Comparison of ENCODE assay signal across 8 mouse cellular contexts in genomic region chr7:130479003-130479402, GRCm38 (mm10). TPM values are rescaled to one million over a fixed set of nuclear protein-coding genes. Genes with fewer than 3 reads are reported as not detected.
A peak's percentile ranks its signal among the peaks of the same experiment; 100 is the strongest.
DNase-seq lines count a peak whose midpoint lies in the region; TF ChIP-seq lines count a peak whose summit lies in the region.
"Not testable (repeated sequence)": the region's sequence is repeated elsewhere in the genome, so short reads cannot be mapped to it uniquely, and the experiment has no call there.

No protein-coding gene starts in this region.

- DNase-seq in B cell, adult 2 months, result peak; percentile 12 to 13
- DNase-seq in ES-E14 (ENCODE audit: low read depth, low spot score), result peak; percentile 7
- DNase-seq in ZHBTc4 (ENCODE audit: low read depth, low spot score), result peak; percentile 12
- DNase-seq in gastrocnemius, adult 2 months; left cerebral cortex, adult 2 months (ENCODE audit: extremely low spot score in 1 of 2, low spot score in 2 of 2): not testable (repeated sequence)
- DNase-seq in induced T-regulatory cell, adult 2 months (ENCODE audit: low read depth), result peak; percentile 23
- peak; percentile 7 for DNase-seq in lung, postnatal 36 days
- DNase-seq in thymus, postnatal 14 days, result peak; percentile 12

- in situ Hi-C loops in ES-E14 (cut with MboI; ENCODE audit: low sequenced_read_pairs in 2 of 2, unreplicated experiment in 2 of 2), result not testable (repeated sequence)

- H3K4me3 ChIP-seq in ES-E14 (ENCODE audit: insufficient read depth in 1 of 2, low read depth in 1 of 2, low read length in 2 of 2, poor library complexity in 1 of 2, severe bottlenecking in 1 of 2); gastrocnemius, adult 2 months; left cerebral cortex, adult 2 months: not testable (repeated sequence)

- TF ChIP-seq CTCF in gastrocnemius, adult 2 months (IDR thresholded peaks at IDR 0.05), result peak; percentile 44
- TF ChIP-seq CTCF in left cerebral cortex, adult 2 months (IDR thresholded peaks at IDR 0.05), result peak; percentile 37

- not testable (repeated sequence) for H3K36me3 ChIP-seq in ES-E14 (ENCODE audit: control insufficient read depth, insufficient read depth, low read length, poor library complexity, severe bottlenecking)

- not testable (repeated sequence) for H3K9me3 ChIP-seq in ES-E14 (ENCODE audit: control insufficient read depth, insufficient read depth, low read depth, low read length)

- not testable (repeated sequence) for H3K4me1 ChIP-seq in ES-E14 (ENCODE audit: control insufficient read depth in 2 of 2, insufficient read depth in 2 of 2, low read length in 2 of 2, poor library complexity in 1 of 2)

- H3K27ac ChIP-seq in ES-E14 (ENCODE audit: insufficient read depth, low read depth, low read length, poor library complexity, severe bottlenecking); gastrocnemius, adult 2 months; left cerebral cortex, adult 2 months: not testable (repeated sequence)

- not testable (repeated sequence) for H3K9ac ChIP-seq in ES-E14 (ENCODE audit: insufficient read depth, low read depth, low read length, poor library complexity, severe bottlenecking)

- intact Hi-C loops in gastrocnemius, adult 2 months (cut with DNase I); left cerebral cortex, adult 2 months (cut with DNase I): not testable (repeated sequence)

RNA-seq across cellular contexts. Expression of gene Ate1, which starts 41.2 kb away (rescaled TPM):
- total RNA-seq in ES-E14 (2012; rRNA removed), result 22.8 and 25.7 TPM in 2 replicates
- 10 to 100 TPM; 36.0 to 36.6 TPM for total RNA-seq in gastrocnemius, adult 2 months (2021)
- 10 to 100 TPM; 63.8 to 64.7 TPM for total RNA-seq in left cerebral cortex, adult 2 months (2021)
